Mouse (Mus musculus) forebrain, embryonic 11.5 days (tissue): ENCODE results near the gene Rfc1. TPM values are rescaled to one million over a fixed set of nuclear protein-coding genes. Genes with fewer than 3 reads are reported as not detected.
A peak's percentile ranks its signal among the peaks of the same experiment; 100 is the strongest.

Experiments
- ATAC-seq: fragments of 200-750 bp; cut with Nextera tagmentation; replicated peaks from 2 replicates; pipeline ENCODE4 v1.8.0; 2017; ENCODE audit warnings: moderate TSS enrichment; ENCODE audit not compliant: low FRiP score
- DNase-seq: peaks from one replicate; pipeline ENCODE4 v3.0.0-alpha.2; 2017; ENCODE audit warnings: low spot score
- H3K27ac ChIP-seq: fragments of 300-500 bp; sonication (generic); 2 replicates; pipeline ENCODE4 v1.5.1; 2014; ENCODE audit warnings: low read depth, low read length
- H3K27me3 ChIP-seq: fragments of 300-500 bp; sonication (generic); 2 replicates; pipeline ENCODE4 v1.6.1; 2014; ENCODE audit warnings: mild to moderate bottlenecking, low read length, mixed read lengths; ENCODE audit not compliant: control insufficient read depth, insufficient read depth
- H3K36me3 ChIP-seq: fragments of 300-500 bp; sonication (generic); 2 replicates; pipeline ENCODE4 v1.6.1; 2014; ENCODE audit warnings: mild to moderate bottlenecking, low read length, moderate library complexity, mixed read lengths; ENCODE audit not compliant: control insufficient read depth, insufficient read depth
- H3K4me1 ChIP-seq: fragments of 300-500 bp; sonication (generic); replicated peaks from 2 replicates; pipeline ENCODE4 v1.6.1; 2014; ENCODE audit warnings: low read length, mixed read lengths; ENCODE audit not compliant: control insufficient read depth, insufficient read depth
- H3K4me2 ChIP-seq: fragments of 300-500 bp; sonication (generic); 2 replicates; pipeline ENCODE4 v1.6.1; 2014; ENCODE audit warnings: low read depth, mild to moderate bottlenecking, low read length, moderate library complexity, mixed read lengths; ENCODE audit not compliant: severe bottlenecking
- H3K4me3 ChIP-seq: fragments of 300-500 bp; sonication (generic); 2 replicates; pipeline ENCODE4 v1.5.1; 2014; ENCODE audit warnings: low read depth, low read length
- H3K9ac ChIP-seq: fragments of 300-500 bp; sonication (generic); 2 replicates; pipeline ENCODE4 v1.6.1; 2014; ENCODE audit warnings: low read length
- H3K9me3 ChIP-seq: fragments of 300-500 bp; sonication (generic); 2 replicates; pipeline ENCODE4 v1.6.1; 2016; ENCODE audit warnings: low read length, mixed read lengths; ENCODE audit not compliant: control insufficient read depth
- WGBS: fragments of 180-500 bp; shearing (Covaris S2); extraction: QIAGEN DNeasy Blood & Tissue Kit; methylation state at CpG from one replicate; pipeline ENCODE4 v1.1.7; 2014; 5-methylcytosine and 5-hydroxymethylcytosine counted together
- polyA plus RNA-seq: library from polyadenylated mRNA; unstranded; fragments of >200 nt; fragmentation: Nextera tagmentation; extraction: Ambion mirVana; gene quantifications from 2 replicates; pipeline ENCODE4 v1.2.1, GENCODE M21; 2014

Gene Rfc1
- polyA plus RNA-seq: 99.7 and 99.9 TPM in 2 replicates

GRCm38 (mm10) chr5:65335298-65336074 lies at the start of gene Rfc1:
Gene Rfc1 (minus strand): TSS chr5:65335670.
- Histone ChIP-seq H3K4me1 (0 out of 2 replicates have a peak, but pooled peaks cover 2% of the 10 kb centered on the region), H3K27me3 (no peaks in the 10 kb centered on the region), H3K36me3 (no peaks in the 10 kb centered on the region), H3K4me3 (peak within 1 kb of the TSS; percentile 88), H3K4me2 (peak within 1 kb of the TSS; percentile 65), H3K9me3 (no peaks in the 10 kb centered on the region), H3K27ac (peak within 1 kb of the TSS; percentile 70; the same call in 1 of the 2 replicates), H3K9ac (peak within 1 kb of the TSS; percentile 93)
- under 1% methylated on average over 58 of the region's 65 CpGs for WGBS
- ATAC-seq (peak; percentile 98), DNase-seq (peak; percentile 94)

- H3K27ac ChIP-seq: no peak overlapping the region
- ATAC-seq (no peak), DNase-seq (no peak)
- no peaks in the 10 kb centered on the region for H3K9me3 ChIP-seq
- no peak overlapping the region for H3K4me2 ChIP-seq
- no peak overlapping the region for H3K4me3 ChIP-seq
- H3K36me3 ChIP-seq: no peaks in the 10 kb centered on the region
- no peaks in the 10 kb centered on the region for H3K4me1 ChIP-seq
- H3K9ac ChIP-seq: no peak overlapping the region
- no peaks in the 10 kb centered on the region for H3K27me3 ChIP-seq
- WGBS: 88% methylated on average over 7 of the region's 7 CpGs
Measured at GRCm38 (mm10) chr5:65374746-65375145, 39.3 kb upstream of the Rfc1 start.

GRCm38 (mm10) chr5:65371551-65371950 lies 36.1 kb upstream of the Rfc1 start:
- no peak for ATAC-seq

GRCm38 (mm10) chr5:65367837-65368236 lies 32.4 kb upstream of the Rfc1 start:
- DNase-seq: no peak
- WGBS: 88% methylated on average over 11 of the region's 11 CpGs
- ATAC-seq: no peak
- Histone ChIP-seq H3K4me3 (no peak overlapping the region), H3K27ac (no peak overlapping the region), H3K4me1 (no peaks in the 10 kb centered on the region), H3K27me3 (no peaks in the 10 kb centered on the region), H3K4me2 (no peak overlapping the region), H3K36me3 (no peaks in the 10 kb centered on the region), H3K9ac (no peak overlapping the region), H3K9me3 (no peaks in the 10 kb centered on the region)

More at GRCm38 (mm10) chr5:65371551-65371950, 36.1 kb upstream of the Rfc1 start:
- no peak overlapping the region for H3K4me3 ChIP-seq
- WGBS: 95% methylated on average over 7 of the region's 7 CpGs
- H3K27me3 ChIP-seq: no peaks in the 10 kb centered on the region
- H3K4me2 ChIP-seq: no peak overlapping the region
- no peaks in the 10 kb centered on the region for H3K36me3 ChIP-seq
- no peak overlapping the region for H3K9ac ChIP-seq
- H3K27ac ChIP-seq: no peak overlapping the region
- DNase-seq: no peak
- no peaks in the 10 kb centered on the region for H3K4me1 ChIP-seq
- no peaks in the 10 kb centered on the region for H3K9me3 ChIP-seq

- DNase-seq: no peak
- whole genome bisulfite sequencing: 94% methylated on average over 3 of the region's 3 CpGs
- ATAC-seq: no peak
- Histone ChIP-seq H3K9ac (no peak overlapping the region), H3K4me2 (no peak overlapping the region), H3K4me3 (no peak overlapping the region), H3K27me3 (no peaks in the 10 kb centered on the region), H3K9me3 (no peaks in the 10 kb centered on the region), H3K4me1 (no peaks in the 10 kb centered on the region), H3K36me3 (no peaks in the 10 kb centered on the region), H3K27ac (no peak overlapping the region)
Measured at GRCm38 (mm10) chr5:65357771-65358170, 22.3 kb upstream of the Rfc1 start.

- Histone ChIP-seq H3K27me3 (no peaks in the 10 kb centered on the region), H3K4me3 (no peak overlapping the region), H3K36me3 (no peaks in the 10 kb centered on the region), H3K4me1 (no peaks in the 10 kb centered on the region), H3K9me3 (no peaks in the 10 kb centered on the region), H3K27ac (no peak overlapping the region), H3K9ac (no peak overlapping the region), H3K4me2 (no peak overlapping the region)
- ATAC-seq (no peak), DNase-seq (no peak)
- WGBS: 86% methylated on average over 6 of the region's 6 CpGs
Measured at GRCm38 (mm10) chr5:65356851-65357250, 21.4 kb upstream of the Rfc1 start.

- no peak for DNase-seq
- Histone ChIP-seq H3K4me2 (no peak overlapping the region), H3K9ac (no peak overlapping the region), H3K4me3 (no peak overlapping the region), H3K9me3 (no peaks in the 10 kb centered on the region), H3K27ac (no peak overlapping the region), H3K27me3 (no peaks in the 10 kb centered on the region), H3K4me1 (no peaks in the 10 kb centered on the region), H3K36me3 (no peaks in the 10 kb centered on the region)
- WGBS: 78% methylated on average over 5 of the region's 5 CpGs
- no peak for ATAC-seq
Measured at GRCm38 (mm10) chr5:65354985-65355384, 19.5 kb upstream of the Rfc1 start.

GRCm38 (mm10) chr5:65354097-65354496 lies 18.6 kb upstream of the Rfc1 start:
- no peak for ATAC-seq

GRCm38 (mm10) chr5:65350508-65350907 lies 15.0 kb upstream of the Rfc1 start:
- H3K27me3 ChIP-seq: no peaks in the 10 kb centered on the region
- 79% methylated on average over 10 of the region's 10 CpGs for WGBS

More at GRCm38 (mm10) chr5:65354097-65354496, 18.6 kb upstream of the Rfc1 start:
- H3K4me2 ChIP-seq: no peak overlapping the region
- DNase-seq: no peak
- WGBS: 91% methylated on average over 3 of the region's 3 CpGs
- no peak overlapping the region for H3K9ac ChIP-seq
- no peaks in the 10 kb centered on the region for H3K27me3 ChIP-seq
- H3K27ac ChIP-seq: no peak overlapping the region
- no peaks in the 10 kb centered on the region for H3K9me3 ChIP-seq
- no peak overlapping the region for H3K4me3 ChIP-seq
- H3K4me1 ChIP-seq: 0 out of 2 replicates have a peak, but pooled peaks cover 2% of the 10 kb centered on the region
- H3K36me3 ChIP-seq: no peaks in the 10 kb centered on the region

More at GRCm38 (mm10) chr5:65350508-65350907, 15.0 kb upstream of the Rfc1 start:
- Histone ChIP-seq H3K9ac (no peak overlapping the region), H3K36me3 (no peaks in the 10 kb centered on the region), H3K4me1 (0 out of 2 replicates have a peak, but pooled peaks cover 2% of the 10 kb centered on the region), H3K9me3 (no peaks in the 10 kb centered on the region), H3K4me2 (no peak overlapping the region), H3K27ac (no peak overlapping the region), H3K4me3 (no peak overlapping the region)
- no peak for DNase-seq
- ATAC-seq: no peak
